Mouse (Mus musculus) limb, embryonic 10.5 days (tissue): ENCODE data around the gene Atxn2l. TPM values are rescaled to one million over a fixed set of nuclear protein-coding genes. Genes with fewer than 3 reads are reported as not detected.

ENCODE experiments used
- DNase-seq: peaks from one replicate; pipeline ENCODE4 v3.0.0-alpha.2; 2017; ENCODE audit warnings: low spot score
- H3K27ac ChIP-seq: fragments of 300-500 bp; sonication (generic); 2 replicates; pipeline ENCODE4 v1.5.1; 2016; ENCODE audit warnings: mild to moderate bottlenecking
- H3K27me3 ChIP-seq: fragments of 300-500 bp; sonication (generic); 2 replicates; pipeline ENCODE4 v1.6.1; 2016; ENCODE audit warnings: low read depth, mild to moderate bottlenecking; ENCODE audit not compliant: poor library complexity, severe bottlenecking
- H3K36me3 ChIP-seq: fragments of 300-500 bp; sonication (generic); 2 replicates; pipeline ENCODE4 v1.6.1; 2016; ENCODE audit warnings: mild to moderate bottlenecking, moderate library complexity
- H3K4me1 ChIP-seq: fragments of 300-500 bp; sonication (generic); 2 replicates; pipeline ENCODE4 v1.6.1; 2016
- H3K4me3 ChIP-seq: fragments of 300-500 bp; sonication (generic); 2 replicates; pipeline ENCODE4 v1.5.1; 2016; ENCODE audit warnings: mild to moderate bottlenecking, moderate library complexity
- H3K9me3 ChIP-seq: fragments of 300-500 bp; sonication (generic); replicated peaks from 2 replicates; pipeline ENCODE4 v1.6.1; 2016; ENCODE audit warnings: mild to moderate bottlenecking
- WGBS: fragments of 180-500 bp; shearing (Covaris S2); methylation state at CpG from one replicate; pipeline ENCODE4 v1.1.7; 2016; 5-methylcytosine and 5-hydroxymethylcytosine counted together
- polyA plus RNA-seq: library from polyadenylated mRNA; unstranded; fragments of >200 nt; fragmentation: Nextera tagmentation; extraction: Ambion mirVana; gene quantifications from 2 replicates; pipeline ENCODE4 v1.2.1, GENCODE M21; 2016

Gene Atxn2l
- polyA plus RNA-seq, 1 experiment from 2014 or later, result 60.6 TPM

- H3K27me3 ChIP-seq, result no peaks in the 10 kb centered on the region
- H3K36me3 ChIP-seq, result no peaks in the 10 kb centered on the region
- peaks cover 16% of the 10 kb centered on the region for H3K4me1 ChIP-seq
- under 1% methylated on average over 23 of the region's 23 CpGs for WGBS
- peak; percentile 86 for DNase-seq
- no peaks in the 10 kb centered on the region for H3K9me3 ChIP-seq
- peak overlapping the region; percentile 51 for H3K4me3 ChIP-seq
- H3K27ac ChIP-seq, result peak overlapping the region; percentile 70
These were observed 20.8 kb downstream of the Atxn2l start for GRCm38 (mm10) chr7:126482392-126482871.

- peak overlapping the region; percentile 51 for H3K4me3 ChIP-seq
- H3K4me1 ChIP-seq, result peaks cover 14% of the 10 kb centered on the region
- no peaks in the 10 kb centered on the region for H3K36me3 ChIP-seq
- no peaks in the 10 kb centered on the region for H3K27me3 ChIP-seq
- no peaks in the 10 kb centered on the region for H3K9me3 ChIP-seq
- no peak overlapping the region for H3K27ac ChIP-seq
- 23% methylated on average over 5 of the region's 5 CpGs for WGBS
- DNase-seq, result no peak
These were observed 21.5 kb downstream of the Atxn2l start for GRCm38 (mm10) chr7:126481699-126482098.

GRCm38 (mm10) chr7:126474993-126475581 is 28.1 kb downstream of the Atxn2l start, which contains the start of gene Sh2b1:
TSS of gene Sh2b1 (minus strand) at chr7:126475424.
- Histone ChIP-seq H3K9me3 (no peaks in the 10 kb centered on the region), H3K27ac (peak within 1 kb of the TSS; percentile 92), H3K36me3 (peaks cover 31% of the 10 kb centered on the region), H3K4me3 (peak within 1 kb of the TSS; percentile 99), H3K27me3 (no peaks in the 10 kb centered on the region), H3K4me1 (peaks cover 22% of the 10 kb centered on the region)
- DNase-seq, result peak; percentile 90
- WGBS, result under 1% methylated on average over 53 of the region's 53 CpGs

GRCm38 (mm10) chr7:126474486-126474955 is 28.7 kb downstream of the Atxn2l start:
- Histone ChIP-seq H3K27ac (peak overlapping the region; percentile 92), H3K27me3 (no peaks in the 10 kb centered on the region), H3K4me3 (peak overlapping the region; percentile 99), H3K9me3 (no peaks in the 10 kb centered on the region), H3K36me3 (peaks cover 37% of the 10 kb centered on the region), H3K4me1 (peaks cover 22% of the 10 kb centered on the region)
- 1% methylated on average over 26 of the region's 27 CpGs for WGBS
- no peak for DNase-seq

GRCm38 (mm10) chr7:126473470-126474086 is 29.7 kb downstream of the Atxn2l start:
- peak overlapping the region; percentile 99 for H3K4me3 ChIP-seq
- no peaks in the 10 kb centered on the region for H3K27me3 ChIP-seq
- WGBS, result 89% methylated on average over 9 of the region's 9 CpGs
- no peaks in the 10 kb centered on the region for H3K9me3 ChIP-seq
- no peak for DNase-seq
- no peak overlapping the region for H3K27ac ChIP-seq
- peaks cover 22% of the 10 kb centered on the region for H3K4me1 ChIP-seq
- H3K36me3 ChIP-seq, result peaks cover 46% of the 10 kb centered on the region

DNA sequence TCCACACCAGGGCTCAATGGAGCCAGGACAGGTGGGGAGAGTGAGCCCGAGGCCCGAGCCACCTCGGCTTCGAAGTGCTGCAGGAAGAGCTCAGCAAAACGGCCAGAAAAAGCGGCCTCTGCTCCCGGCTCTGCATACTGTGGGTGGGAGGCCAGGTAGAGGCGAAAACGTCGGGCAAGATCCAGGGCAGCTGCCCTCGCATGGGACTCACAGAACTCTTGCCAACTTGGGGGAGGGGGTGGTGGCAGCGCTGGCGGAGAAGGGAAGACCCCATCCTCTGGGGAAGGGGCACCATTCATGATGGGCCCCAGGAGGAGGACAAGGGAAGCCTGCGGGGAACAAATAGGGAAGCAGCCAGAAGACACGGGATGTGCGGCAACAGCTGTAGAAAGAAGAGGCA is 30.5 kb downstream of the Atxn2l start:
- 93% methylated on average over 16 of the region's 16 CpGs for WGBS
- Histone ChIP-seq H3K4me3 (no peak overlapping the region), H3K27ac (no peak overlapping the region), H3K4me1 (peaks cover 22% of the 10 kb centered on the region), H3K27me3 (no peaks in the 10 kb centered on the region), H3K36me3 (peaks cover 55% of the 10 kb centered on the region), H3K9me3 (no peaks in the 10 kb centered on the region)
- DNase-seq, result no peak

DNA sequence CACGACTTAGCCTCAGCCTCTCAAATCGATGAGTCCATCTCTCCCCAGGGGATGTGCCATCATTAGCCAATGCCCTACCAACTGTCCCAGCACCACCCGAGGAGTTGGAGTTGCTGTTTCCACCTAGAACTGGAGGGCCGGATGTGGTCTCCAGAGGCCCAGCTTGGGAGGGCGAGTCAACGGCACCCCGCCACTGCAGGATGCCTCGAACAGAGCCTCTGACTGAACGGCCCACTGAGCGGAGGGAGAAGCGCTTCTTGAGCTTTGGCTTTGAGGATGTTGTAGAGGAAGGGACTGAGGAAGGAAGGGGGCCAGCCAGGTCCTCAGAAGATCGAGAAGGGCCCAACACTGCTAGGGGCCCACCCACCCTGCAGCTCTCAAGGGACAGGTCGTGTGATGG is 30.9 kb downstream of the Atxn2l start:
- Histone ChIP-seq H3K36me3 (peaks cover 59% of the 10 kb centered on the region), H3K9me3 (no peaks in the 10 kb centered on the region), H3K4me3 (no peak overlapping the region), H3K27me3 (no peaks in the 10 kb centered on the region), H3K4me1 (peaks cover 22% of the 10 kb centered on the region), H3K27ac (no peak overlapping the region)
- DNase-seq, result no peak
- WGBS, result 93% methylated on average over 13 of the region's 13 CpGs

DNA sequence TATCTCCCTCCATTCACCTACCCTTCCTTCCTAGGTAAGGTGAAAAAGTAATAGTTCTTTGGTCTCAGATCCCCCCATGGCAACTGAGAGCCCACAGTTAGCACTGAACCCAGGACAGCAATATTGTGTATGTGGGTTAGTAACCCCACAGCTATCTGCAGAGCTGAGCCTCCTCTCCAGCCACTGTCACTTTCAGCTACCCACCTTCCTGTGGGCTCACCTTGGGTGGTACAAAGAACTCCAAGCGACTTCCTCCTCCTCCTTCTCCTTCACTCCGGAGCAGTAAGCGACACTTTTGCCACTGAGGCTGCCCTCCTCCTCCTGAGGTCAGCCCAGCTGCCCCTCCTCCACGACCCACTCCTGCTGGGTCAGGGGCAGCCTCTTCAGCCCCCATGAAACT is 31.4 kb downstream of the Atxn2l start:
- H3K27me3 ChIP-seq, result no peaks in the 10 kb centered on the region
- no peak overlapping the region for H3K4me3 ChIP-seq
- H3K4me1 ChIP-seq, result peaks cover 22% of the 10 kb centered on the region
- DNase-seq, result no peak
- H3K9me3 ChIP-seq, result no peaks in the 10 kb centered on the region
- H3K27ac ChIP-seq, result no peak overlapping the region
- H3K36me3 ChIP-seq, result peaks cover 64% of the 10 kb centered on the region
- WGBS, result 89% methylated on average over 4 of the region's 4 CpGs

DNA sequence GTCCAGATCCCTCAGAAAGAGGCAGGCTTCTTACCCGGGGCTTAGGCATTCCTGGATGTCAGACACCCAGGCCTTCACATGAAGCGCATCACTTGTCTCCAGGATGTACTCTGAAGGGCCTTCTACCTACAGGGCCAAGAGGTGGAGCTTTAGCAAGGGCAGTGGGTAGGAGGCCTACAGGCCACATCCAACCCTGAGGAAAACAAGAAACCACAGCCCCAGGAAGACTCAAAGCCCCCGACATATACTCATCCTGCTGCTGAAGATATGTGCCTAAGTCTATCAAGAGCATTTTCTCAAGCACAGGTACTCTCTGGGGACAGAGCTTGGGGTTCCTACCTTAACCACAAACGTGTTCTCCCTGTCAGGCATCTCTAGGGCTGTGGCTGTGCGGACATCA is 31.9 kb downstream of the Atxn2l start:
- no peak overlapping the region for H3K27ac ChIP-seq
- H3K4me3 ChIP-seq, result no peak overlapping the region
- H3K4me1 ChIP-seq, result peaks cover 23% of the 10 kb centered on the region
- no peaks in the 10 kb centered on the region for H3K9me3 ChIP-seq
- no peak for DNase-seq
- peaks cover 69% of the 10 kb centered on the region for H3K36me3 ChIP-seq
- H3K27me3 ChIP-seq, result no peaks in the 10 kb centered on the region
- 92% methylated on average over 5 of the region's 5 CpGs for WGBS

DNA sequence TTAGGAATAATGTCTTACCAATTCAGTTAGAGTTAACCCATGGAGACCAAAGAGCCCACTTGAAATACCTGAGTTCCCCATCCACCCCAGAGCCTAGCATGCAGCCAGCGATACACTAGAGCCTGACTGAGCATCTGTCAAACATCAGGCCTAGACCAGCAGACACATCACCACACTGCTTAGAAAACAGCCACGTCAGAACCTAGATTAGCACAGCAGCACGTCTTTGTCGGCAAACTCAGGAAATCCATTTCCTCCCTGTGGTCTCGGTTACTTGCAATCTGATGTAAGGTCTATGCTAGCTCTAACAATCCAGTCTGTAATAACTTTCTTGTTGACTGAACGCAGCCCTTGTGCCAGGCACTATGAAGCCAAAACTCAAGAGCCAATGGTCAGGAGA is 33.2 kb downstream of the Atxn2l start:
- 87% methylated on average over 6 of the region's 6 CpGs for WGBS
- DNase-seq, result no peak
- no peaks in the 10 kb centered on the region for H3K9me3 ChIP-seq
- peaks cover 76% of the 10 kb centered on the region for H3K36me3 ChIP-seq
- H3K27me3 ChIP-seq, result no peaks in the 10 kb centered on the region
- no peak overlapping the region for H3K4me3 ChIP-seq
- peaks cover 20% of the 10 kb centered on the region for H3K4me1 ChIP-seq
- no peak overlapping the region for H3K27ac ChIP-seq

GRCm38 (mm10) chr7:126467834-126468627 is 35.2 kb downstream of the Atxn2l start:
- Histone ChIP-seq H3K36me3 (peaks cover 74% of the 10 kb centered on the region), H3K9me3 (no peaks in the 10 kb centered on the region)

GRCm38 (mm10) chr7:126467271-126467670 is 36.0 kb downstream of the Atxn2l start:
- Histone ChIP-seq H3K36me3 (peaks cover 66% of the 10 kb centered on the region), H3K27ac (no peak overlapping the region), H3K4me3 (no peak overlapping the region), H3K4me1 (peaks cover 31% of the 10 kb centered on the region), H3K27me3 (peaks cover 8% of the 10 kb centered on the region; the same call in 1 of the 2 replicates), H3K9me3 (no peaks in the 10 kb centered on the region)
- peak; percentile 56 for DNase-seq
- WGBS, result 69% methylated on average over 5 of the region's 5 CpGs

More at GRCm38 (mm10) chr7:126467834-126468627, 35.2 kb downstream of the Atxn2l start:
- no peak overlapping the region for H3K4me3 ChIP-seq
- no peak for DNase-seq
- H3K4me1 ChIP-seq, result peaks cover 25% of the 10 kb centered on the region
- H3K27me3 ChIP-seq, result peaks cover 5% of the 10 kb centered on the region; the same call in 1 of the 2 replicates
- WGBS, result 90% methylated on average over 18 of the region's 18 CpGs
- no peak overlapping the region for H3K27ac ChIP-seq

DNA sequence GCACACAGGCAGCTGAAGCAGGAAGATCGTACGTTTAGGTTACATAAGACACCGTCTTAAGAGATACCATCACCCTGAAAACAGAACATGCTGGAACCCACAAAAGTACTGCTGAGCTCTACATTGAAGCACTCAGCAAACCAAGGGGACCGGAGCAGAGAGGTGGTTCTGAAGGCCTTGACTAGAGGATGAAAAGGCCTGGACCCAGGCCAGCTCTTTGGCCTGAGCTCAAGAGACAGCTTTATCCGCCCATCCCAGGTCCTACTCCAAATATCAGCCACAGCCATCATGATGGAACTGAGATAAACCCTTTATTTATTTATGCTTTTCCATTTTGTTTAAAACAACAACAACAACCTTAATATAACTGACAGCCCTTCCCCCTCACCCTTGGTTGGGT is 36.5 kb downstream of the Atxn2l start:
- peaks cover 61% of the 10 kb centered on the region for H3K36me3 ChIP-seq
- no peaks in the 10 kb centered on the region for H3K9me3 ChIP-seq
- no peak overlapping the region for H3K4me3 ChIP-seq
- DNase-seq, result no peak
- WGBS, result 92% methylated on average over 5 of the region's 5 CpGs
- no peak overlapping the region for H3K27ac ChIP-seq
- peaks cover 36% of the 10 kb centered on the region for H3K4me1 ChIP-seq
- H3K27me3 ChIP-seq, result peaks cover 8% of the 10 kb centered on the region; the same call in 1 of the 2 replicates
